Mouse (Mus musculus) myocyte (in vitro differentiated cells): ENCODE measurements around the gene Smr3a. TPM values are rescaled to one million over a fixed set of nuclear protein-coding genes. Genes with fewer than 3 reads are reported as not detected.

Experiments
- H3K27me3 ChIP-seq: one replicate; pipeline ENCODE4 v1.6.1; 2011; ENCODE audit not compliant: control insufficient read depth, insufficient read depth, insufficient read length
- H3K36me3 ChIP-seq: one replicate; pipeline ENCODE4 v1.6.1; 2011; ENCODE audit not compliant: control insufficient read depth, insufficient read depth
- H3K4me2 ChIP-seq: one replicate; pipeline ENCODE4 v1.6.1; 2011; ENCODE audit warnings: low read depth, control low read depth
- H3K4me3 ChIP-seq: one replicate; pipeline ENCODE4 v1.5.1; 2011; ENCODE audit warnings: mild to moderate bottlenecking, control low read depth, moderate library complexity
- H3K79me2 ChIP-seq: one replicate; pipeline ENCODE4 v1.6.1; 2011; ENCODE audit not compliant: control insufficient read depth, insufficient read depth
- H3ac ChIP-seq: one replicate; pipeline ENCODE4 v1.6.1; 2011; ENCODE audit not compliant: control insufficient read depth, insufficient read length
- CEBPB ChIP-seq: IDR thresholded peaks from 2 replicates; pipeline ENCODE4 v1.6.1; 2011; ENCODE audit warnings: mild to moderate bottlenecking, moderate library complexity; ENCODE audit not compliant: poor library complexity, insufficient read depth, severe bottlenecking
- E2F4 ChIP-seq: IDR thresholded peaks from one replicate; pipeline ENCODE4 v1.6.1; 2011; ENCODE audit warnings: mild to moderate bottlenecking, control low read depth, moderate library complexity; ENCODE audit not compliant: insufficient read depth
- MYOD1 ChIP-seq, 3 experiments: IDR thresholded peaks; one replicate each; pipeline ENCODE4 v1.6.1; 2011; ENCODE audit warnings: control low read depth in 2 of 3, low read depth in 2 of 3, mild to moderate bottlenecking in 2 of 3, moderate library complexity in 1 of 3; ENCODE audit not compliant: insufficient read length in 2 of 3, control insufficient read depth in 1 of 3
- POLR2A ChIP-seq: IDR thresholded peaks from one replicate; pipeline ENCODE4 v1.6.1; 2011; ENCODE audit warnings: low read depth, mild to moderate bottlenecking, control low read depth, moderate library complexity; ENCODE audit not compliant: insufficient read length
- POLR2AphosphoS2 ChIP-seq: IDR thresholded peaks from one replicate; pipeline ENCODE4 v1.6.1; 2011; ENCODE audit warnings: low read depth, control low read depth; ENCODE audit not compliant: insufficient read length
- SRF ChIP-seq: IDR thresholded peaks from one replicate; pipeline ENCODE4 v1.6.1; 2011; ENCODE audit warnings: low read depth; ENCODE audit not compliant: control insufficient read depth, insufficient read length
- TCF12 ChIP-seq: IDR thresholded peaks from one replicate; pipeline ENCODE4 v1.6.1; 2011; ENCODE audit warnings: mild to moderate bottlenecking, control low read depth; ENCODE audit not compliant: poor library complexity, insufficient read depth, severe bottlenecking
- TCF3 ChIP-seq: IDR thresholded peaks from one replicate; pipeline ENCODE4 v1.6.1; 2011; ENCODE audit warnings: low read depth, control low read depth; ENCODE audit not compliant: insufficient read length
- USF1 ChIP-seq: IDR thresholded peaks from one replicate; pipeline ENCODE4 v1.6.1; 2011; ENCODE audit warnings: low read depth, mild to moderate bottlenecking, control low read depth, moderate library complexity
- polyA plus RNA-seq: library from polyadenylated mRNA; unstranded; fragments of >200 nt; fragmentation: generic; extraction: Trizol; gene quantifications from one replicate; pipeline ENCODE4 v1.2.1, GENCODE M21; 2012; ENCODE audit warnings: missing spikeins

Gene Smr3a
- polyA plus RNA-seq, 1 experiment = not detected

- H3K4me2 ChIP-seq = no peak overlapping the region
- H3K79me2 ChIP-seq = no peaks in the 10 kb centered on the region
- H3K27me3 ChIP-seq = no peaks in the 10 kb centered on the region
- no peak overlapping the region for H3K4me3 ChIP-seq
- H3K36me3 ChIP-seq = no peaks in the 10 kb centered on the region
- no peak overlapping the region for H3ac ChIP-seq
- no peak for TF ChIP-seq CEBPB
- TF ChIP-seq MYOD1 (IDR thresholded peaks at IDR 0.05; ENCODE audit: control insufficient read depth in 1 of 3, insufficient read length in 2 of 3, low read depth in 2 of 3) = no peak
- TF ChIP-seq POLR2A = no peak
- no peak for TF ChIP-seq USF1
- TF ChIP-seq SRF = no peak
- no peak for TF ChIP-seq TCF3
- TF ChIP-seq POLR2AphosphoS2 = no peak
- TF ChIP-seq TCF12 = no peak
- no peak for TF ChIP-seq E2F4
Observed at GRCm38 (mm10) chr5:88005241-88005640, 2.9 kb downstream of the Smr3a start.

Other genes starting within 250 kb of the Smr3a start
- not detected for gene Csn1s2a, start 228.0 kb upstream of the Smr3a start, polyA plus RNA-seq
- gene Csn1s2b, start 194.5 kb upstream of the Smr3a start, polyA plus RNA-seq = not detected
- gene Prr27, start 176.9 kb upstream of the Smr3a start, polyA plus RNA-seq = not detected
- gene Odam, start 117.5 kb upstream of the Smr3a start, polyA plus RNA-seq = not detected
- 1.5 TPM for gene Csn3, start 77.0 kb upstream of the Smr3a start, polyA plus RNA-seq
- gene 2310003L06Rik, start 33.1 kb upstream of the Smr3a start, polyA plus RNA-seq = not detected
- gene Gm28434, start 33.0 kb upstream of the Smr3a start, polyA plus RNA-seq = not detected
- gene Cabs1, start 23.1 kb upstream of the Smr3a start, polyA plus RNA-seq = not detected
- gene Smr2, start 84.0 kb downstream of the Smr3a start, polyA plus RNA-seq = not detected
- not detected for gene Gm11116, start 109.0 kb downstream of the Smr3a start, polyA plus RNA-seq
- not detected for gene Gm11115, start 151.6 kb downstream of the Smr3a start, polyA plus RNA-seq